Mouse (Mus musculus) liver, postnatal 0 days (tissue): ENCODE measurements around the gene Htt.

Experiments
- CTCF ChIP-seq: sonication (generic); IDR thresholded peaks from 2 replicates; pipeline ENCODE4 v1.5.1; 2016; ENCODE audit warnings: antibody characterized with exemption, low read depth
- EP300 ChIP-seq: IDR thresholded peaks from 2 replicates; pipeline ENCODE4 v1.6.1; 2016; ENCODE audit warnings: antibody characterized with exemption, low read depth, mild to moderate bottlenecking

- TF ChIP-seq CTCF (no peak), EP300 (no peak)
Observed at GRCm38 (mm10) chr5:34908726-34909633, 147.4 kb downstream of the Htt start.
